In genomic region chr17:27644572-27644971, GRCm38 (mm10) we compare ENCODE assay signal across 19 mouse cellular contexts. TPM values are rescaled to one million over a fixed set of nuclear protein-coding genes. Genes with fewer than 3 reads are reported as not detected.
DNase-seq lines count a peak whose midpoint lies in the region; ATAC-seq and TF ChIP-seq lines count a peak whose summit lies in the region.
"Had no signal": no experiment of that assay in that cellular context is flagged by ENCODE, and none has a peak within 500 bp of the region (broad histone marks: within the 10 kb centered on the region; RNA-seq: fewer than 3 reads in every experiment).

No protein-coding gene starts in this region.

- no peak overlapping the region for H3K9ac ChIP-seq in liver, embryonic 14.5 days (replicated peaks)
- no peak overlapping the region for H3K9ac ChIP-seq in liver, embryonic 11.5 days (ENCODE audit: low read depth, low read length)
- no peak overlapping the region for H3K9ac ChIP-seq in ES-Bruce4 (ENCODE audit: low read depth, poor library complexity, severe bottlenecking)
- H3K9ac ChIP-seq: hindbrain, embryonic 15.5 days had no signal

- H3K4me2 ChIP-seq in liver, embryonic 14.5 days (ENCODE audit: low read depth): no peak overlapping the region
- H3K4me2 ChIP-seq in liver, embryonic 11.5 days: no peak overlapping the region
- H3K4me2 ChIP-seq: hindbrain, embryonic 15.5 days had no signal

- TF ChIP-seq EP300 in liver, embryonic 14.5 days (IDR thresholded peaks at IDR 0.05; ENCODE audit: low read depth): no peak
- no peak for TF ChIP-seq EP300 in ES-Bruce4 (IDR thresholded peaks at IDR 0.05; ENCODE audit: insufficient read depth, low read depth, low read length)

- H3K36me3 ChIP-seq in liver, embryonic 14.5 days (replicated peaks; ENCODE audit: control insufficient read depth, insufficient read depth, low read depth): no peaks in the 10 kb centered on the region
- no peaks in the 10 kb centered on the region for H3K36me3 ChIP-seq in liver, embryonic 11.5 days (ENCODE audit: control insufficient read depth, insufficient read depth, low read length)
- H3K36me3 ChIP-seq in ES-Bruce4 (ENCODE audit: control insufficient read depth, insufficient read depth, low read length, poor library complexity, severe bottlenecking): no peaks in the 10 kb centered on the region
- H3K36me3 ChIP-seq: hindbrain, embryonic 15.5 days; limb, embryonic 10.5 days; midbrain, embryonic 10.5 days had no signal

- H3K4me3 ChIP-seq in gastrocnemius, adult 2 months: no peak overlapping the region
- no peak overlapping the region for H3K4me3 ChIP-seq in liver, embryonic 14.5 days (ENCODE audit: insufficient read depth in 1 of 2, low read depth in 2 of 2, low read length in 2 of 2)
- H3K4me3 ChIP-seq in liver, embryonic 11.5 days (ENCODE audit: low read depth, low read length): no peak overlapping the region
- no peak overlapping the region for H3K4me3 ChIP-seq in ES-Bruce4 (ENCODE audit: low read depth, low read length)
- H3K4me3 ChIP-seq: hindbrain, embryonic 15.5 days; limb, embryonic 10.5 days; midbrain, embryonic 10.5 days; myocyte had no signal

- no peak for ATAC-seq in liver, embryonic 14.5 days (ENCODE audit: insufficient read depth)
- ATAC-seq in liver, embryonic 11.5 days (replicated peaks; ENCODE audit: low FRiP score): no peak

- H3K27me3 ChIP-seq in liver, embryonic 14.5 days (ENCODE audit: control insufficient read depth, insufficient read depth, low read length): no peaks in the 10 kb centered on the region
- no peaks in the 10 kb centered on the region for H3K27me3 ChIP-seq in liver, embryonic 11.5 days (replicated peaks; ENCODE audit: control insufficient read depth, insufficient read depth, low read length)
- H3K27me3 ChIP-seq in ES-Bruce4 (ENCODE audit: control insufficient read depth, insufficient read depth, low read length, poor library complexity, severe bottlenecking): no peaks in the 10 kb centered on the region
- H3K27me3 ChIP-seq: hindbrain, embryonic 15.5 days had no signal

- H3K27ac ChIP-seq in gastrocnemius, adult 2 months: no peak overlapping the region
- no peak overlapping the region for H3K27ac ChIP-seq in liver, embryonic 14.5 days
- H3K27ac ChIP-seq in liver, embryonic 11.5 days (ENCODE audit: low read depth, low read length): no peak overlapping the region
- no peak overlapping the region for H3K27ac ChIP-seq in ES-Bruce4 (ENCODE audit: insufficient read depth, low read length)
- H3K27ac ChIP-seq: limb, embryonic 10.5 days; midbrain, embryonic 10.5 days had no signal

- H3K9me3 ChIP-seq in liver, embryonic 14.5 days (ENCODE audit: control insufficient read depth, low read length): no peaks in the 10 kb centered on the region
- no peaks in the 10 kb centered on the region for H3K9me3 ChIP-seq in liver, embryonic 11.5 days (ENCODE audit: control insufficient read depth, low read length)
- H3K9me3 ChIP-seq in ES-Bruce4 (replicated peaks; ENCODE audit: control insufficient read depth, insufficient read depth, low read length, poor library complexity, severe bottlenecking): no peaks in the 10 kb centered on the region
- H3K9me3 ChIP-seq: hindbrain, embryonic 15.5 days; limb, embryonic 10.5 days; midbrain, embryonic 10.5 days had no signal

- WGBS in liver, embryonic 14.5 days (ENCODE audit: insufficient replicate concordance): 12% methylated on average over 2 of the region's 2 CpGs
- WGBS in liver, embryonic 11.5 days: 45% methylated on average over 2 of the region's 2 CpGs

- 0 out of 2 replicates have a peak, but pooled peaks have one; percentile 1 for TF ChIP-seq CTCF in gastrocnemius, adult 2 months (IDR thresholded peaks at IDR 0.05)
- peak; percentile 50 for TF ChIP-seq CTCF in liver, embryonic 14.5 days (IDR thresholded peaks at IDR 0.05; ENCODE audit: low read depth)
- TF ChIP-seq CTCF in ES-Bruce4 (IDR thresholded peaks at IDR 0.05; ENCODE audit: low read depth, low read length): peak; percentile 52

- intact Hi-C loops in gastrocnemius, adult 2 months (cut with DNase I): no loop called here

- 0 out of 4 replicates have a peak, but pooled peaks cover 0 to 3% of the 10 kb centered on the region in 2 experiments for H3K4me1 ChIP-seq in liver, embryonic 14.5 days (replicated peaks; ENCODE audit: control insufficient read depth in 2 of 2, insufficient read depth in 2 of 2, low read length in 1 of 2)
- peaks cover 3% of the 10 kb centered on the region; the same call in 1 of the 2 replicates for H3K4me1 ChIP-seq in liver, embryonic 11.5 days (replicated peaks; ENCODE audit: control insufficient read depth, insufficient read depth, low read length)
- H3K4me1 ChIP-seq in ES-Bruce4 (ENCODE audit: control insufficient read depth, insufficient read depth, low read length): no peaks in the 10 kb centered on the region

- DNase-seq in gastrocnemius, adult 2 months: no peak
- DNase-seq in gastrocnemius, postnatal 4 days (ENCODE audit: low spot score in 2 of 2): no peak
- no peak for DNase-seq in liver, embryonic 14.5 days (ENCODE audit: low read depth in 3 of 3, low spot score in 3 of 3)
- no peak for DNase-seq in liver, embryonic 11.5 days (ENCODE audit: low spot score)
- peak; percentile 79 for DNase-seq in ZHBTc4 (ENCODE audit: low read depth, low spot score)
- no peak for DNase-seq in kidney, postnatal 10 days
- DNase-seq: adrenal gland, postnatal 25 days; kidney, postnatal 14 days; right cerebral cortex, adult 18-20 months; thymus, adult 18-20 months had no signal

- TF ChIP-seq POLR2A in ES-Bruce4 (IDR thresholded peaks at IDR 0.05; ENCODE audit: insufficient read depth, low read length): no peak

RNA-seq across cellular contexts. Expression of gene Rps10, which starts 8.1 kb away (rescaled TPM):
- total RNA-seq in gastrocnemius, adult 2 months (2021): 100 to 1,000 TPM; 342 to 407 TPM
- 1,000 to 10,000 TPM in 1 of 2 experiments, 100 to 1,000 TPM in 1; 893 to 1,001 TPM for total RNA-seq in gastrocnemius, postnatal 4 days (2021)
- polyA plus RNA-seq in liver, embryonic 14.5 days (2012; rRNA removed): 1,128 and 1,708 TPM in 2 replicates
- polyA plus RNA-seq in liver, embryonic 14.5 days (2014; fragmentation: Nextera tagmentation; extraction: Ambion mirVana): 697 and 712 TPM in 2 replicates
- 1,138 and 1,235 TPM in 2 replicates for polyA plus RNA-seq in liver, embryonic 11.5 days (2014; fragmentation: Nextera tagmentation; extraction: Ambion mirVana)
- polyA plus RNA-seq in ES-Bruce4 (2011; ENCODE audit: insufficient read depth, insufficient read length, low read depth, missing spikeins): 2,622 and 2,876 TPM in 2 replicates

RNA-seq across cellular contexts. Expression of gene RPS10-NUDT3, which starts 9.6 kb away (rescaled TPM):
- total RNA-seq in gastrocnemius, adult 2 months (2021): 1 to 10 TPM in 1 of 2 experiments, not detected in 1; 1.4 TPM
- total RNA-seq in gastrocnemius, postnatal 4 days (2021): not detected
- polyA plus RNA-seq in liver, embryonic 14.5 days (2012; rRNA removed): not detected in 2 replicates
- not detected in 2 replicates for polyA plus RNA-seq in liver, embryonic 14.5 days (2014; fragmentation: Nextera tagmentation; extraction: Ambion mirVana)
- not detected in 2 replicates for polyA plus RNA-seq in liver, embryonic 11.5 days (2014; fragmentation: Nextera tagmentation; extraction: Ambion mirVana)
- not detected in 2 replicates for polyA plus RNA-seq in ES-Bruce4 (2011; ENCODE audit: insufficient read depth, insufficient read length, low read depth, missing spikeins)
- total RNA-seq: adrenal gland, postnatal 25 days; granulocyte monocyte progenitor cell, adult 5-6 weeks had no signal
- polyA plus RNA-seq: embryonic facial prominence, embryonic 11.5 days; heart, embryonic 16.5 days; hindbrain, embryonic 15.5 days; limb, embryonic 10.5 days; lung, embryonic 16.5 days; midbrain, embryonic 10.5 days; myocyte had no signal

RNA-seq across cellular contexts. Expression of gene Pacsin1, which starts 10.7 kb away (rescaled TPM):
- total RNA-seq in gastrocnemius, adult 2 months (2021): under 1 TPM in 1 of 2 experiments, not detected in 1; 0.18 TPM
- total RNA-seq in gastrocnemius, postnatal 4 days (2021): under 1 TPM; 0.18 to 0.78 TPM
- 0.03 and 0.08 TPM in 2 replicates for polyA plus RNA-seq in liver, embryonic 14.5 days (2012; rRNA removed)
- 0.14 TPM in 1 of 2 replicates, not detected in the other for polyA plus RNA-seq in liver, embryonic 14.5 days (2014; fragmentation: Nextera tagmentation; extraction: Ambion mirVana)
- 0.71 and 0.75 TPM in 2 replicates for polyA plus RNA-seq in liver, embryonic 11.5 days (2014; fragmentation: Nextera tagmentation; extraction: Ambion mirVana)
- polyA plus RNA-seq in ES-Bruce4 (2011; ENCODE audit: insufficient read depth, insufficient read length, low read depth, missing spikeins): 16.0 and 16.8 TPM in 2 replicates
- total RNA-seq: granulocyte monocyte progenitor cell, adult 5-6 weeks had no signal

RNA-seq across cellular contexts. Expression of gene Nudt3, which starts 21.3 kb away (rescaled TPM):
- 100 to 1,000 TPM; 222 to 261 TPM for total RNA-seq in gastrocnemius, adult 2 months (2021)
- 100 to 1,000 TPM; 316 to 327 TPM for total RNA-seq in gastrocnemius, postnatal 4 days (2021)
- polyA plus RNA-seq in liver, embryonic 14.5 days (2012; rRNA removed): 15.3 and 20.9 TPM in 2 replicates
- 10.3 and 10.7 TPM in 2 replicates for polyA plus RNA-seq in liver, embryonic 14.5 days (2014; fragmentation: Nextera tagmentation; extraction: Ambion mirVana)
- 19.6 and 26.1 TPM in 2 replicates for polyA plus RNA-seq in liver, embryonic 11.5 days (2014; fragmentation: Nextera tagmentation; extraction: Ambion mirVana)
- polyA plus RNA-seq in ES-Bruce4 (2011; ENCODE audit: insufficient read depth, insufficient read length, low read depth, missing spikeins): 67.3 and 68.8 TPM in 2 replicates

Comparison
In these comparisons a context has a peak if more than half of its experiments do, and no peak if none do; other contexts are left out.
1. CTCF ChIP-seq: peak in every context shown above with its lines; median percentile 52 in ES-Bruce4; 50 in liver, embryonic 14.5 days; 1 in gastrocnemius, adult 2 months.